Mouse (Mus musculus): ENCODE data around the gene Tnfaip3. TPM values are rescaled to one million over a fixed set of nuclear protein-coding genes. Genes with fewer than 3 reads are reported as not detected.

Tnfaip3 gene
- polyA plus RNA-seq, 1 experiment: 8.0 TPM

- no peaks in the 10 kb centered on the region for H3K36me3 ChIP-seq (ENCODE audit: control insufficient read depth, insufficient read depth)
- H3ac ChIP-seq (ENCODE audit: control insufficient read depth, insufficient read length): no peak overlapping the region
- H3K79me2 ChIP-seq (ENCODE audit: control insufficient read depth, insufficient read depth): no peaks in the 10 kb centered on the region
- no peak overlapping the region for H3K4me2 ChIP-seq (ENCODE audit: low read depth)
- H3K4me3 ChIP-seq: no peak overlapping the region
- no peaks in the 10 kb centered on the region for H3K27me3 ChIP-seq (ENCODE audit: control insufficient read depth, insufficient read depth, insufficient read length)
- TF ChIP-seq REST (IDR thresholded peaks at IDR 0.05; ENCODE audit: insufficient read depth, insufficient read length): no peak
- TF ChIP-seq MAX (IDR thresholded peaks at IDR 0.05; ENCODE audit: low read depth): no peak
- no peak for TF ChIP-seq USF1 (IDR thresholded peaks at IDR 0.05; ENCODE audit: low read depth)
- no peak for TF ChIP-seq TCF3 (IDR thresholded peaks at IDR 0.05; ENCODE audit: insufficient read length, low read depth)
- no peak for TF ChIP-seq SRF (IDR thresholded peaks at IDR 0.05; ENCODE audit: control insufficient read depth, insufficient read length, low read depth)
- no peak for TF ChIP-seq MYOG (IDR thresholded peaks at IDR 0.05; ENCODE audit: control insufficient read depth in 1 of 3, insufficient read depth in 1 of 3, insufficient read length in 2 of 3, low read depth in 2 of 3)
- no peak for TF ChIP-seq TCF12 (IDR thresholded peaks at IDR 0.05; ENCODE audit: insufficient read depth, poor library complexity, severe bottlenecking)
- no peak for TF ChIP-seq CEBPB (IDR thresholded peaks at IDR 0.05; ENCODE audit: insufficient read depth, poor library complexity, severe bottlenecking)
- TF ChIP-seq MYOD1 (IDR thresholded peaks at IDR 0.05; ENCODE audit: control insufficient read depth in 1 of 3, insufficient read length in 2 of 3, low read depth in 2 of 3): no peak
- no peak for TF ChIP-seq E2F4 (IDR thresholded peaks at IDR 0.05; ENCODE audit: insufficient read depth)
- TF ChIP-seq POLR2AphosphoS2 (IDR thresholded peaks at IDR 0.05; ENCODE audit: insufficient read length, low read depth): no peak
- TF ChIP-seq POLR2A (IDR thresholded peaks at IDR 0.05; ENCODE audit: insufficient read length, low read depth): no peak
Observed at GRCm38 (mm10) chr10:19031875-19032274, 16.4 kb upstream of the Tnfaip3 start.

DNA sequence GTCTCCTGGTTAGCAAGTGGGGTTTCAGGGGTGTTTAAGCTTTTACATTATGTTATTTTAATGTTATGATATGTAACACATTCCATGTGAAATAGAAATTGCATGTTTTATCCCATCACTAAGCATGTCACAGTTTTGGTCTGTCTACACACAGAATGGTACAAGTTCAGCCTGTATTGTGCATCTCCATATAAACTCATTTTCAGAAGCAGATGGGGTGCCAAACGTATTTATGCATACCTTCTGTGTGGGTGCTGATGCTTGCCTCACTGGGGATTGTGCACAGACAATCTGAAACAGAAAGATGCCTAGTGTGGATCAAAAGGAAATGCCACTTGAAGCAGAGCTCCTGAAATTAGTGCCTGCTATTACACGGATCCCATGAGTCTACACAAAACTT is 15.2 kb upstream of the Tnfaip3 start:
- Histone ChIP-seq H3K36me3 (ENCODE audit: control insufficient read depth, insufficient read depth) (no peaks in the 10 kb centered on the region), H3K4me3 (no peak overlapping the region), H3K4me2 (ENCODE audit: low read depth) (no peak overlapping the region), H3K27me3 (ENCODE audit: control insufficient read depth, insufficient read depth, insufficient read length) (no peaks in the 10 kb centered on the region), H3K79me2 (ENCODE audit: control insufficient read depth, insufficient read depth) (no peaks in the 10 kb centered on the region), H3ac (ENCODE audit: control insufficient read depth, insufficient read length) (no peak overlapping the region)
- no peak for TF ChIP-seq MYOD1 (IDR thresholded peaks at IDR 0.05; ENCODE audit: control insufficient read depth in 1 of 3, insufficient read length in 2 of 3, low read depth in 2 of 3)
- TF ChIP-seq E2F4 (IDR thresholded peaks at IDR 0.05; ENCODE audit: insufficient read depth): no peak
- no peak for TF ChIP-seq MYOG (IDR thresholded peaks at IDR 0.05; ENCODE audit: control insufficient read depth in 1 of 3, insufficient read depth in 1 of 3, insufficient read length in 2 of 3, low read depth in 2 of 3)
- TF ChIP-seq TCF3 (IDR thresholded peaks at IDR 0.05; ENCODE audit: insufficient read length, low read depth): no peak
- TF ChIP-seq MAX (IDR thresholded peaks at IDR 0.05; ENCODE audit: low read depth): no peak
- no peak for TF ChIP-seq TCF12 (IDR thresholded peaks at IDR 0.05; ENCODE audit: insufficient read depth, poor library complexity, severe bottlenecking)
- no peak for TF ChIP-seq SRF (IDR thresholded peaks at IDR 0.05; ENCODE audit: control insufficient read depth, insufficient read length, low read depth)
- TF ChIP-seq POLR2AphosphoS2 (IDR thresholded peaks at IDR 0.05; ENCODE audit: insufficient read length, low read depth): no peak
- TF ChIP-seq POLR2A (IDR thresholded peaks at IDR 0.05; ENCODE audit: insufficient read length, low read depth): no peak

GRCm38 (mm10) chr10:19026710-19027109 is 11.3 kb upstream of the Tnfaip3 start:
- no peak overlapping the region for H3K4me3 ChIP-seq
- TF ChIP-seq REST (IDR thresholded peaks at IDR 0.05; ENCODE audit: insufficient read depth, insufficient read length): no peak
- TF ChIP-seq POLR2A (IDR thresholded peaks at IDR 0.05; ENCODE audit: insufficient read length, low read depth): no peak
- TF ChIP-seq USF1 (IDR thresholded peaks at IDR 0.05; ENCODE audit: low read depth): no peak
- TF ChIP-seq POLR2AphosphoS2 (IDR thresholded peaks at IDR 0.05; ENCODE audit: insufficient read length, low read depth): no peak
- TF ChIP-seq MAX (IDR thresholded peaks at IDR 0.05; ENCODE audit: low read depth): no peak
- TF ChIP-seq MYOD1 (IDR thresholded peaks at IDR 0.05; ENCODE audit: control insufficient read depth in 1 of 3, insufficient read length in 2 of 3, low read depth in 2 of 3): no peak
- TF ChIP-seq TCF3 (IDR thresholded peaks at IDR 0.05; ENCODE audit: insufficient read length, low read depth): no peak
- TF ChIP-seq TCF12 (IDR thresholded peaks at IDR 0.05; ENCODE audit: insufficient read depth, poor library complexity, severe bottlenecking): no peak
- no peak for TF ChIP-seq MYOG (IDR thresholded peaks at IDR 0.05; ENCODE audit: control insufficient read depth in 1 of 3, insufficient read depth in 1 of 3, insufficient read length in 2 of 3, low read depth in 2 of 3)
- TF ChIP-seq E2F4 (IDR thresholded peaks at IDR 0.05; ENCODE audit: insufficient read depth): no peak
- TF ChIP-seq CEBPB (IDR thresholded peaks at IDR 0.05; ENCODE audit: insufficient read depth, poor library complexity, severe bottlenecking): no peak
- no peak for TF ChIP-seq SRF (IDR thresholded peaks at IDR 0.05; ENCODE audit: control insufficient read depth, insufficient read length, low read depth)
- no peaks in the 10 kb centered on the region for H3K79me2 ChIP-seq (ENCODE audit: control insufficient read depth, insufficient read depth)
- no peak overlapping the region for H3ac ChIP-seq (ENCODE audit: control insufficient read depth, insufficient read length)
- no peaks in the 10 kb centered on the region for H3K36me3 ChIP-seq (ENCODE audit: control insufficient read depth, insufficient read depth)
- no peaks in the 10 kb centered on the region for H3K27me3 ChIP-seq (ENCODE audit: control insufficient read depth, insufficient read depth, insufficient read length)
- H3K4me2 ChIP-seq (ENCODE audit: low read depth): no peak overlapping the region

DNA sequence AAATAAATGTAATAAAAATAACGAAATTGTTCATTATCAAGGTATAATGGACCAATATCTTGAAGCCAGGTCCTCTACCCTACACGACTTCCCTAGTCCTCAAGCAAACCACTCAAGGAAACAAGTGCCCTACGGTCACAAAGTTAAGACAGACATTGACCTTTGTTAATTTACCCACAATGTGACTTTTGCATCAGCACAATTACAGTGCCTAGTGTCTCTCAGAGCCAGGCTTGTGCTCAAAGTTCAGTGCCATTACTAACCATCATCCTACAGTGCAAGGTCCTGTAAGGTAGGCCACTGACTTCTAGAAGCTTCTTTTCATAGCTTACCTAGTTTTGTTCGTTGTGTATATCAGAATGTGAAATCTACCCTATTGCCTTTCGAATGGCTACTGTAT is 8.9 kb upstream of the Tnfaip3 start:
- no peak for TF ChIP-seq MAX (IDR thresholded peaks at IDR 0.05; ENCODE audit: low read depth)
- no peak for TF ChIP-seq E2F4 (IDR thresholded peaks at IDR 0.05; ENCODE audit: insufficient read depth)
- Histone ChIP-seq H3K4me3 (no peak overlapping the region), H3K4me2 (ENCODE audit: low read depth) (no peak overlapping the region), H3K27me3 (ENCODE audit: control insufficient read depth, insufficient read depth, insufficient read length) (no peaks in the 10 kb centered on the region), H3K36me3 (ENCODE audit: control insufficient read depth, insufficient read depth) (no peaks in the 10 kb centered on the region), H3ac (ENCODE audit: control insufficient read depth, insufficient read length) (no peak overlapping the region), H3K79me2 (ENCODE audit: control insufficient read depth, insufficient read depth) (no peaks in the 10 kb centered on the region)

DNA sequence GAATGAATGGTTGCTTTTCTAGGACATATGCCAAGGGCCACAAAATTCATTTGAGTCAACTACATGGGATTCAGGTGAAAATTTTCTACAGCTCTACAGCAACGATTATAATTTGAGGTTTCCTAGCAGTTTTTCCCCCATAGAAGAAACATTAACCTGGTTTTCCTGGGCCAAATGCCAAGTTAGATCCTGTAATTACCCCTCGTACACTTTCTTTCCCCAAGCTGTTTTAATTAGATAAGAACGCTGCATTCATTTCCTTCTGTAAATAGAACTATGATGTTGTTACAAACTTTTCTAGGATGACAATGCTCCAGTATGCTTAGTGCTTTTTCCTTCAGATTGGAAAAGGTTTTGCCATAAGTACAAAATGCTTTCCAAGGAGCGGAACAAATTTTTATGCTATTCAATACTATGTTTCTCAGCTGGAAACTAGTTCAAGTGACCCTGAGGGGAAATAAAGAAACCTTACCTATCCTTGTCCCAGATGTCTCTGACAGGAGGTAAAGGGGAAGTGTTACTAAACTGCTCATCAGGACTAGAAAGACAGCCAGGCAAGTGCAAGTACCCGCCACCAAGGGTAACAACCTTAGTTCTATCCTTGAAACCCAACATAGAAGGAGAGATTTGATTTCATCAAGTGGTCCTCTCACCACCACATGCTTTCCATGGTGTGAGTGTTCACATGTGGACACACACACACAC is 8.3 kb upstream of the Tnfaip3 start:
- Histone ChIP-seq H3K4me2 (ENCODE audit: low read depth) (no peak overlapping the region), H3K79me2 (ENCODE audit: control insufficient read depth, insufficient read depth) (no peaks in the 10 kb centered on the region), H3K36me3 (ENCODE audit: control insufficient read depth, insufficient read depth) (no peaks in the 10 kb centered on the region), H3K4me3 (no peak overlapping the region), H3ac (ENCODE audit: control insufficient read depth, insufficient read length) (no peak overlapping the region), H3K27me3 (ENCODE audit: control insufficient read depth, insufficient read depth, insufficient read length) (no peaks in the 10 kb centered on the region)
- no peak for TF ChIP-seq POLR2A (IDR thresholded peaks at IDR 0.05; ENCODE audit: insufficient read length, low read depth)
- TF ChIP-seq SRF (IDR thresholded peaks at IDR 0.05; ENCODE audit: control insufficient read depth, insufficient read length, low read depth): no peak
